Mouse (Mus musculus) ES-Bruce4 (cell line): ENCODE data around the gene Mob1a. TPM values are rescaled to one million over a fixed set of nuclear protein-coding genes. Genes with fewer than 3 reads are reported as not detected.

Experiments
- H3K27ac ChIP-seq: 2 replicates; pipeline ENCODE4 v1.5.1; 2012; ENCODE audit warnings: low read length, inconsistent platforms; ENCODE audit not compliant: insufficient read depth
- H3K27me3 ChIP-seq: 2 replicates; pipeline ENCODE4 v1.6.1; 2012; ENCODE audit warnings: mild to moderate bottlenecking, low read length, inconsistent platforms; ENCODE audit not compliant: control insufficient read depth, poor library complexity, insufficient read depth, severe bottlenecking
- H3K36me3 ChIP-seq: 2 replicates; pipeline ENCODE4 v1.6.1; 2012; ENCODE audit warnings: inconsistent platforms, mild to moderate bottlenecking, low read length, moderate library complexity; ENCODE audit not compliant: control insufficient read depth, poor library complexity, insufficient read depth, severe bottlenecking
- H3K4me1 ChIP-seq: one replicate; pipeline ENCODE4 v1.8.1; 2011; ENCODE audit warnings: low read length; ENCODE audit not compliant: control insufficient read depth, insufficient read depth
- H3K4me3 ChIP-seq: 2 replicates; pipeline ENCODE4 v1.5.1; 2011; ENCODE audit warnings: low read depth, mild to moderate bottlenecking, low read length
- H3K9ac ChIP-seq: 2 replicates; pipeline ENCODE4 v1.6.1; 2012; ENCODE audit warnings: low read depth, mild to moderate bottlenecking, inconsistent platforms; ENCODE audit not compliant: poor library complexity, severe bottlenecking
- H3K9me3 ChIP-seq: replicated peaks from 2 replicates; pipeline ENCODE4 v1.6.1; 2012; ENCODE audit warnings: mild to moderate bottlenecking, low read length, inconsistent platforms; ENCODE audit not compliant: control insufficient read depth, poor library complexity, insufficient read depth, severe bottlenecking
- CTCF ChIP-seq: IDR thresholded peaks from one replicate; pipeline ENCODE4 v1.8.1; 2011; ENCODE audit warnings: low read depth, low read length
- EP300 ChIP-seq: IDR thresholded peaks from 2 replicates; pipeline ENCODE4 v1.6.1; 2011; ENCODE audit warnings: low read depth, low read length; ENCODE audit not compliant: insufficient read depth
- POLR2A ChIP-seq: IDR thresholded peaks from one replicate; pipeline ENCODE4 v1.8.1; 2011; ENCODE audit warnings: low read length; ENCODE audit not compliant: insufficient read depth
- polyA plus RNA-seq: library from polyadenylated mRNA; stranded (reverse); fragments of >200 nt; gene quantifications from 2 replicates; pipeline ENCODE4 v1.2.4, GENCODE M21; 2011; ENCODE audit warnings: low read depth; ENCODE audit not compliant: missing spikeins, insufficient read depth, insufficient read length

The Mob1a gene
- polyA plus RNA-seq, 1 experiment, result 62.1 TPM

DNA sequence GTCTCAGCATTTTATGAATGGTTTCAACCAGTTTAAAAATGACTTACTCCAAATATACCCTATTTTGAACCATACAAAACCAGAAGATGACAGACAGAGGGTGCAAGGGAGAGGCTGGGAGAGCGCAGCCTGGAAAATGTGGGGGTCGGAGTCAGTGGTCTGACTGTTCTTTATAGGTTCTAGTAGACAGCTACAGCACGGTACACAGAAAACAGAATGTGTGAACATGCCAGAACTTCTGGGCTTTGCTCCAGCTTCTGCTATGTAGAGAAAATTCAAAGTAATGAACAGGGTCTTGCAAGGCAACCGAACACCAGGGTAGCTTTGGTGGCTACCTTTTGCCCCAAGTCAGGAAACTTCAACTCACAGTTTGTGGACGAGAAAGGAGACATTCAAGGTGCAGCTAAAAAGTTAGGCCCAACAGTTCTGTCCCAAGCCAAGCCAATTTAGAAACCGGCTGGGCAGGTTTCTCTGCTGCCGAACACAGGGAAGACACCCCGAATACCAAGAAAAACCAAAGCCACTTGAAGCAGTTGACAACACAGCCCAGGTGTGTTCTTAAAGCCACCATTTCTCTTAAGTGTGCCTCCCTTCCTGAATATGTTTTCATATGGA is 66.5 kb downstream of the Mob1a start:
- Histone ChIP-seq H3K9ac (no peak overlapping the region), H3K4me3 (no peak overlapping the region), H3K4me1 (no peaks in the 10 kb centered on the region), H3K9me3 (no peaks in the 10 kb centered on the region), H3K27ac (no peak overlapping the region), H3K36me3 (no peaks in the 10 kb centered on the region), H3K27me3 (no peaks in the 10 kb centered on the region)
- TF ChIP-seq EP300, result no peak
- TF ChIP-seq CTCF, result no peak
- no peak for TF ChIP-seq POLR2A

Other genes starting within 250 kb of the Mob1a start
- 14.7 and 21.3 TPM in 2 replicates for gene Pcgf1, start 248.1 kb upstream of the Mob1a start, polyA plus RNA-seq
- not detected in 2 replicates for gene Lbx2, start 239.6 kb upstream of the Mob1a start, polyA plus RNA-seq
- not detected in 2 replicates for gene Ccdc142, start 224.4 kb upstream of the Mob1a start, polyA plus RNA-seq
- gene Gm42688, start 224.4 kb upstream of the Mob1a start, polyA plus RNA-seq, result 0.45 and 1.2 TPM in 2 replicates
- gene Mrpl53, start 217.0 kb upstream of the Mob1a start, polyA plus RNA-seq, result 29.5 and 36.4 TPM in 2 replicates
- 23.3 and 25.4 TPM in 2 replicates for gene Mogs, start 210.5 kb upstream of the Mob1a start, polyA plus RNA-seq
- gene Wbp1, start 204.5 kb upstream of the Mob1a start, polyA plus RNA-seq, result 26.7 and 32.4 TPM in 2 replicates
- gene Ino80b, start 200.6 kb upstream of the Mob1a start, polyA plus RNA-seq, result 9.0 and 11.6 TPM in 2 replicates
- gene Rtkn, start 190.6 kb upstream of the Mob1a start, polyA plus RNA-seq, result 10.4 and 10.5 TPM in 2 replicates
- gene Wdr54, start 169.6 kb upstream of the Mob1a start, polyA plus RNA-seq, result 7.3 and 7.9 TPM in 2 replicates
- gene 1700003E16Rik, start 169.6 kb upstream of the Mob1a start, polyA plus RNA-seq, result not detected in 2 replicates
- 41.5 and 52.4 TPM in 2 replicates for gene Dctn1, start 160.1 kb upstream of the Mob1a start, polyA plus RNA-seq
- gene Slc4a5, start 106.2 kb upstream of the Mob1a start, polyA plus RNA-seq, result 2.1 and 3.8 TPM in 2 replicates
- 58.4 and 63.8 TPM in 2 replicates for gene Mthfd2, start 108 bp upstream of the Mob1a start, polyA plus RNA-seq
- gene Bola3, start 23.1 kb downstream of the Mob1a start, polyA plus RNA-seq, result 37.9 and 38.1 TPM in 2 replicates
- 7.4 and 8.3 TPM in 2 replicates for gene Tet3, start 133.1 kb downstream of the Mob1a start, polyA plus RNA-seq
- 42.8 and 48.0 TPM in 2 replicates for gene Dguok, start 181.0 kb downstream of the Mob1a start, polyA plus RNA-seq
- 1.9 and 2.1 TPM in 2 replicates for gene Actg2, start 210.2 kb downstream of the Mob1a start, polyA plus RNA-seq
- 8.9 and 10.8 TPM in 2 replicates for gene Stambp, start 246.7 kb downstream of the Mob1a start, polyA plus RNA-seq